Mouse (Mus musculus) limb, embryonic 12.5 days (tissue): ENCODE results near the gene Rabgap1l. TPM values are rescaled to one million over a fixed set of nuclear protein-coding genes. Genes with fewer than 3 reads are reported as not detected.

Source experiments
- ATAC-seq: fragments of 200-750 bp; cut with Nextera tagmentation; 2 replicates; pipeline ENCODE4 v1.8.0; 2017; ENCODE audit warnings: low read depth, moderate TSS enrichment; ENCODE audit not compliant: insufficient number of reproducible peaks, insufficient read depth, low FRiP score, low TSS enrichment
- H3K27ac ChIP-seq: fragments of 300-500 bp; sonication (generic); 2 replicates; pipeline ENCODE4 v1.5.1; 2016; ENCODE audit warnings: mild to moderate bottlenecking, moderate library complexity
- H3K27me3 ChIP-seq: fragments of 300-500 bp; sonication (generic); 2 replicates; pipeline ENCODE4 v1.6.1; 2016; ENCODE audit warnings: mild to moderate bottlenecking, moderate library complexity
- H3K36me3 ChIP-seq: fragments of 300-500 bp; sonication (generic); 2 replicates; pipeline ENCODE4 v1.6.1; 2016; ENCODE audit warnings: mild to moderate bottlenecking, moderate library complexity
- H3K4me1 ChIP-seq: fragments of 300-500 bp; sonication (generic); replicated peaks from 2 replicates; pipeline ENCODE4 v1.6.1; 2016
- H3K4me2 ChIP-seq: fragments of 300-500 bp; sonication (generic); 2 replicates; pipeline ENCODE4 v1.6.1; 2016; ENCODE audit warnings: mild to moderate bottlenecking, moderate library complexity
- H3K4me3 ChIP-seq: fragments of 300-500 bp; sonication (generic); replicated peaks from 2 replicates; pipeline ENCODE4 v1.5.1; 2016; ENCODE audit warnings: mild to moderate bottlenecking
- H3K9ac ChIP-seq: fragments of 300-500 bp; sonication (generic); replicated peaks from 2 replicates; pipeline ENCODE4 v1.6.1; 2016; ENCODE audit warnings: mild to moderate bottlenecking, moderate library complexity
- H3K9me3 ChIP-seq: fragments of 300-500 bp; sonication (generic); 2 replicates; pipeline ENCODE4 v1.6.1; 2016; ENCODE audit warnings: mild to moderate bottlenecking, moderate library complexity
- WGBS: fragments of 180-500 bp; shearing (Covaris S2); methylation state at CpG from one replicate; pipeline ENCODE4 v1.1.7; 2016; 5-methylcytosine and 5-hydroxymethylcytosine counted together
- polyA plus RNA-seq: library from polyadenylated mRNA; unstranded; fragments of >200 nt; fragmentation: Nextera tagmentation; extraction: Ambion mirVana; gene quantifications from 2 replicates; pipeline ENCODE4 v1.2.1, GENCODE M21; 2016

The Rabgap1l gene
- polyA plus RNA-seq, 1 experiment from 2014 or later = 17.3 TPM

GRCm38 (mm10) chr1:160306866-160307616 is 486.0 kb downstream of the Rabgap1l start:
- Histone ChIP-seq H3K36me3 (no peaks in the 10 kb centered on the region), H3K4me2 (no peak overlapping the region), H3K4me1 (0 out of 2 replicates have a peak, but pooled peaks cover 8% of the 10 kb centered on the region), H3K4me3 (no peak overlapping the region), H3K9ac (no peak overlapping the region), H3K27me3 (no peaks in the 10 kb centered on the region), H3K27ac (no peak overlapping the region), H3K9me3 (no peaks in the 10 kb centered on the region)
- 60% methylated on average over 10 of the region's 10 CpGs for WGBS
- ATAC-seq = no peak

- no peak for ATAC-seq
These were observed 486.7 kb downstream of the Rabgap1l start for GRCm38 (mm10) chr1:160306336-160306735.

GRCm38 (mm10) chr1:160305826-160306225 is 487.2 kb downstream of the Rabgap1l start:
- Histone ChIP-seq H3K9me3 (no peaks in the 10 kb centered on the region), H3K9ac (no peak overlapping the region), H3K27me3 (no peaks in the 10 kb centered on the region), H3K4me2 (no peak overlapping the region), H3K36me3 (no peaks in the 10 kb centered on the region), H3K4me1 (0 out of 2 replicates have a peak, but pooled peaks cover 8% of the 10 kb centered on the region), H3K27ac (no peak overlapping the region), H3K4me3 (no peak overlapping the region)
- WGBS = 89% methylated on average over 1 of the region's 1 CpGs
- no peak for ATAC-seq

More at GRCm38 (mm10) chr1:160306336-160306735, 486.7 kb downstream of the Rabgap1l start:
- H3K27me3 ChIP-seq = no peaks in the 10 kb centered on the region
- H3K9me3 ChIP-seq = no peaks in the 10 kb centered on the region
- no peak overlapping the region for H3K9ac ChIP-seq
- H3K4me2 ChIP-seq = no peak overlapping the region
- no peak overlapping the region for H3K4me3 ChIP-seq
- 70% methylated on average over 6 of the region's 6 CpGs for WGBS
- 0 out of 2 replicates have a peak, but pooled peaks cover 8% of the 10 kb centered on the region for H3K4me1 ChIP-seq
- H3K36me3 ChIP-seq = no peaks in the 10 kb centered on the region
- no peak overlapping the region for H3K27ac ChIP-seq

- Histone ChIP-seq H3K36me3 (no peaks in the 10 kb centered on the region), H3K27ac (no peak overlapping the region), H3K4me2 (no peak overlapping the region), H3K4me1 (0 out of 2 replicates have a peak, but pooled peaks cover 8% of the 10 kb centered on the region), H3K4me3 (no peak overlapping the region), H3K9ac (no peak overlapping the region), H3K27me3 (no peaks in the 10 kb centered on the region), H3K9me3 (no peaks in the 10 kb centered on the region)
- 86% methylated on average over 6 of the region's 6 CpGs for WGBS
- ATAC-seq = no peak
These were observed 488.0 kb downstream of the Rabgap1l start for GRCm38 (mm10) chr1:160304969-160305498.

GRCm38 (mm10) chr1:160302268-160302667 is 490.7 kb downstream of the Rabgap1l start:
- H3K4me3 ChIP-seq = no peak overlapping the region
- no peak for ATAC-seq
- H3K9me3 ChIP-seq = no peaks in the 10 kb centered on the region
- H3K9ac ChIP-seq = no peak overlapping the region
- H3K27ac ChIP-seq = no peak overlapping the region
- no peaks in the 10 kb centered on the region for H3K27me3 ChIP-seq
- 87% methylated on average over 1 of the region's 1 CpGs for WGBS
- H3K4me2 ChIP-seq = no peak overlapping the region
- H3K36me3 ChIP-seq = no peaks in the 10 kb centered on the region
- 0 out of 2 replicates have a peak, but pooled peaks cover 2% of the 10 kb centered on the region for H3K4me1 ChIP-seq

- 88% methylated on average over 6 of the region's 6 CpGs for WGBS
- Histone ChIP-seq H3K36me3 (no peaks in the 10 kb centered on the region), H3K27me3 (no peaks in the 10 kb centered on the region)
These were observed 491.9 kb downstream of the Rabgap1l start for GRCm38 (mm10) chr1:160301156-160301555.

GRCm38 (mm10) chr1:160300704-160301103 is 492.3 kb downstream of the Rabgap1l start:
- Histone ChIP-seq H3K9me3 (no peaks in the 10 kb centered on the region), H3K4me1 (0 out of 2 replicates have a peak, but pooled peaks cover 2% of the 10 kb centered on the region), H3K27me3 (no peaks in the 10 kb centered on the region), H3K36me3 (no peaks in the 10 kb centered on the region), H3K4me2 (no peak overlapping the region), H3K9ac (no peak overlapping the region), H3K4me3 (no peak overlapping the region), H3K27ac (no peak overlapping the region)
- ATAC-seq = no peak
- 87% methylated on average over 2 of the region's 2 CpGs for WGBS

More at GRCm38 (mm10) chr1:160301156-160301555, 491.9 kb downstream of the Rabgap1l start:
- H3K9me3 ChIP-seq = no peaks in the 10 kb centered on the region
- H3K27ac ChIP-seq = no peak overlapping the region
- no peak for ATAC-seq
- H3K4me3 ChIP-seq = no peak overlapping the region
- no peak overlapping the region for H3K9ac ChIP-seq
- H3K4me1 ChIP-seq = 0 out of 2 replicates have a peak, but pooled peaks cover 2% of the 10 kb centered on the region
- H3K4me2 ChIP-seq = no peak overlapping the region

- H3K9ac ChIP-seq = no peak overlapping the region
These were observed 493.0 kb downstream of the Rabgap1l start for GRCm38 (mm10) chr1:160299979-160300378.

GRCm38 (mm10) chr1:160298893-160299292 is 494.1 kb downstream of the Rabgap1l start:
- 0 out of 2 replicates have a peak, but pooled peaks cover 2% of the 10 kb centered on the region for H3K4me1 ChIP-seq
- H3K4me2 ChIP-seq = no peak overlapping the region
- no peaks in the 10 kb centered on the region for H3K36me3 ChIP-seq
- no peak overlapping the region for H3K9ac ChIP-seq
- H3K9me3 ChIP-seq = no peaks in the 10 kb centered on the region
- no peak for ATAC-seq
- 76% methylated on average over 1 of the region's 1 CpGs for WGBS
- H3K4me3 ChIP-seq = no peak overlapping the region
- no peak overlapping the region for H3K27ac ChIP-seq
- no peaks in the 10 kb centered on the region for H3K27me3 ChIP-seq

More at GRCm38 (mm10) chr1:160299979-160300378, 493.0 kb downstream of the Rabgap1l start:
- Histone ChIP-seq H3K4me3 (no peak overlapping the region), H3K4me2 (no peak overlapping the region), H3K9me3 (no peaks in the 10 kb centered on the region), H3K36me3 (no peaks in the 10 kb centered on the region), H3K4me1 (0 out of 2 replicates have a peak, but pooled peaks cover 2% of the 10 kb centered on the region), H3K27me3 (no peaks in the 10 kb centered on the region), H3K27ac (no peak overlapping the region)
- WGBS = 74% methylated on average over 4 of the region's 4 CpGs
- no peak for ATAC-seq

GRCm38 (mm10) chr1:160297701-160298100 is 495.3 kb downstream of the Rabgap1l start:
- Histone ChIP-seq H3K4me2 (no peak overlapping the region), H3K9ac (no peak overlapping the region), H3K4me1 (no peaks in the 10 kb centered on the region), H3K4me3 (no peak overlapping the region), H3K36me3 (no peaks in the 10 kb centered on the region), H3K9me3 (no peaks in the 10 kb centered on the region), H3K27ac (no peak overlapping the region), H3K27me3 (no peaks in the 10 kb centered on the region)
- ATAC-seq = no peak
- WGBS = 89% methylated on average over 3 of the region's 3 CpGs

GRCm38 (mm10) chr1:160295323-160295722 is 497.7 kb downstream of the Rabgap1l start:
- Histone ChIP-seq H3K4me3 (no peak overlapping the region), H3K27ac (no peak overlapping the region), H3K36me3 (no peaks in the 10 kb centered on the region), H3K9ac (no peak overlapping the region), H3K9me3 (no peaks in the 10 kb centered on the region), H3K27me3 (no peaks in the 10 kb centered on the region), H3K4me2 (no peak overlapping the region), H3K4me1 (no peaks in the 10 kb centered on the region; the same call in 1 of the 2 replicates)
- ATAC-seq = no peak
- 84% methylated on average over 1 of the region's 1 CpGs for WGBS
